Mouse (Mus musculus): ENCODE measurements around the gene Ppp5c.

The Ppp5c gene

GRCm38 (mm10) chr7:17017036-17017435 lies 10.7 kb downstream of the Ppp5c start:
- DNase-seq (ENCODE audit: low spot score in 2 of 2) = peak; percentile 87 to 90

- DNase-seq (ENCODE audit: low spot score in 2 of 2) = no peak
These were observed 12.3 kb downstream of the Ppp5c start for GRCm38 (mm10) chr7:17015381-17015780.

GRCm38 (mm10) chr7:17011909-17012590 lies 15.7 kb downstream of the Ppp5c start:
- DNase-seq (ENCODE audit: low spot score in 2 of 2) = no peak

GRCm38 (mm10) chr7:17010010-17010347 lies 17.7 kb downstream of the Ppp5c start:
- DNase-seq (ENCODE audit: low spot score in 2 of 2) = no peak

- DNase-seq (ENCODE audit: low spot score in 2 of 2) = no peak
These were observed 18.3 kb downstream of the Ppp5c start for GRCm38 (mm10) chr7:17009326-17010009.

GRCm38 (mm10) chr7:17007300-17007699 lies 20.4 kb downstream of the Ppp5c start:
- DNase-seq (ENCODE audit: low spot score in 2 of 2) = no peak

- no peak for DNase-seq (ENCODE audit: low spot score in 2 of 2)
These were observed 23.0 kb downstream of the Ppp5c start for GRCm38 (mm10) chr7:17004716-17005115.

- DNase-seq (ENCODE audit: low spot score in 2 of 2) = no peak
These were observed 24.3 kb downstream of the Ppp5c start for GRCm38 (mm10) chr7:17003230-17003960.

GRCm38 (mm10) chr7:17002375-17003195 lies 25.1 kb downstream of the Ppp5c start:
- DNase-seq (ENCODE audit: low spot score in 2 of 2) = peak; percentile 72 to 76

- peak; percentile 77 to 90 for DNase-seq (ENCODE audit: low spot score in 2 of 2)
These were observed 28.1 kb downstream of the Ppp5c start for GRCm38 (mm10) chr7:16999650-17000049.

GRCm38 (mm10) chr7:16999233-16999632 lies 28.5 kb downstream of the Ppp5c start:
- no peak for DNase-seq (ENCODE audit: low spot score in 2 of 2)

GRCm38 (mm10) chr7:16995345-16995744 lies 32.4 kb downstream of the Ppp5c start:
- DNase-seq (ENCODE audit: low spot score in 2 of 2) = peak in 1 of 2 experiments; percentile 9

GRCm38 (mm10) chr7:16994400-16994799 lies 33.3 kb downstream of the Ppp5c start:
- no peak for DNase-seq (ENCODE audit: low spot score in 2 of 2)

GRCm38 (mm10) chr7:16993651-16994399 lies 33.9 kb downstream of the Ppp5c start:
- DNase-seq (ENCODE audit: low spot score in 2 of 2) = peak in 1 of 2 experiments; percentile 54

- no peak for DNase-seq (ENCODE audit: low spot score in 2 of 2)
These were observed 35.3 kb downstream of the Ppp5c start, which contains the start of gene Ccdc8 for GRCm38 (mm10) chr7:16992451-16992807. Ccdc8 (plus strand) TSS chr7:16992708.

- no peak for DNase-seq (ENCODE audit: low spot score in 2 of 2)
These were observed 35.9 kb downstream of the Ppp5c start for GRCm38 (mm10) chr7:16991681-16992450.

- no peak for DNase-seq (ENCODE audit: low spot score in 2 of 2)
These were observed 37.5 kb downstream of the Ppp5c start for GRCm38 (mm10) chr7:16990006-16990744.

- no peak for DNase-seq (ENCODE audit: low spot score in 2 of 2)
These were observed 39.3 kb downstream of the Ppp5c start for GRCm38 (mm10) chr7:16988405-16988804.

GRCm38 (mm10) chr7:16987541-16988149 lies 40.1 kb downstream of the Ppp5c start:
- DNase-seq (ENCODE audit: low spot score in 2 of 2) = no peak
